Mouse (Mus musculus) liver, embryonic 14.5 days (tissue): ENCODE measurements around the gene Acsm2.

Experiments used
- CTCF ChIP-seq: IDR thresholded peaks from 2 replicates; pipeline ENCODE4 v1.5.1; 2016; ENCODE audit warnings: antibody characterized with exemption, low read depth, control low read depth
- EP300 ChIP-seq: IDR thresholded peaks from 2 replicates; pipeline ENCODE4 v1.6.1; 2016; ENCODE audit warnings: antibody characterized with exemption, low read depth

GRCm38 (mm10) chr7:119534389-119534788 lies 19.8 kb upstream of the Acsm2 start:
- TF ChIP-seq CTCF, result no peak
- no peak for TF ChIP-seq EP300
